Comparison of ENCODE assay signal across 27 mouse cellular contexts in genomic region chr2:167817030-167817429, GRCm38 (mm10).
A peak's percentile ranks its signal among the peaks of the same experiment; 100 is the strongest.
DNase-seq lines count a peak whose midpoint lies in the region; ATAC-seq lines count a peak whose summit lies in the region.
"Had no signal": no experiment of that assay in that cellular context is flagged by ENCODE, and none has a peak within 500 bp of the region (broad histone marks: within the 10 kb centered on the region; RNA-seq: fewer than 3 reads in every experiment).

No protein-coding gene starts in this region.

- intact Hi-C loops in gastrocnemius, postnatal 36 days (cut with DNase I), result no loop called here

- H3K4me3 ChIP-seq in intestine, embryonic 15.5 days (replicated peaks), result no peak overlapping the region
- H3K4me3 ChIP-seq in stomach, embryonic 15.5 days (replicated peaks), result no peak overlapping the region
- H3K4me3 ChIP-seq: embryonic facial prominence, embryonic 13.5 days; forebrain, embryonic 10.5 days; hindbrain, embryonic 13.5 days; limb, embryonic 13.5 days; liver, embryonic 13.5 days; midbrain, embryonic 13.5 days; neural tube, embryonic 13.5 days had no signal

- H3K9ac ChIP-seq in intestine, embryonic 15.5 days, result no peak overlapping the region
- no peak overlapping the region for H3K9ac ChIP-seq in stomach, embryonic 15.5 days
- H3K9ac ChIP-seq: embryonic facial prominence, embryonic 13.5 days; hindbrain, embryonic 13.5 days; limb, embryonic 13.5 days; liver, embryonic 13.5 days; midbrain, embryonic 13.5 days; neural tube, embryonic 13.5 days had no signal

- H3K4me2 ChIP-seq in intestine, embryonic 15.5 days (replicated peaks), result no peak overlapping the region
- H3K4me2 ChIP-seq in stomach, embryonic 15.5 days, result no peak overlapping the region
- H3K4me2 ChIP-seq: embryonic facial prominence, embryonic 13.5 days; hindbrain, embryonic 13.5 days; limb, embryonic 13.5 days; liver, embryonic 13.5 days; midbrain, embryonic 13.5 days; neural tube, embryonic 13.5 days had no signal

- DNase-seq in CD4-positive helper T cell, adult 2 months (ENCODE audit: low read depth, low spot score), result peak; percentile 34
- peak; percentile 40 for DNase-seq in Muller cell, postnatal 12 days (ENCODE audit: inconsistent ontology term)
- DNase-seq in adrenal gland, adult 8-10 months, result no peak
- DNase-seq in kidney, adult 8-10 months, result no peak
- no peak for DNase-seq in gastrocnemius, postnatal 36 days
- no peak for DNase-seq in cerebellum, postnatal 4 days (ENCODE audit: low spot score in 2 of 2)
- DNase-seq: cerebellum, adult 11-12 months; cerebellum, postnatal 10 days; gastrocnemius, postnatal 14 days; heart, adult 18-20 months; kidney, postnatal 25 days; liver, embryonic 13.5 days; lung, adult 2 months; lung, postnatal 14 days; right cerebral cortex, adult 18-20 months; thymus, postnatal 25 days had no signal

- H3K9me3 ChIP-seq in intestine, embryonic 15.5 days, result no peaks in the 10 kb centered on the region
- no peaks in the 10 kb centered on the region for H3K9me3 ChIP-seq in stomach, embryonic 15.5 days
- H3K9me3 ChIP-seq: embryonic facial prominence, embryonic 13.5 days; forebrain, embryonic 10.5 days; hindbrain, embryonic 13.5 days; limb, embryonic 13.5 days; liver, embryonic 13.5 days; megakaryocyte, embryonic 14.5 days; midbrain, embryonic 13.5 days; neural tube, embryonic 13.5 days had no signal

- 73% methylated on average over 9 of the region's 9 CpGs for WGBS in intestine, embryonic 15.5 days
- WGBS in stomach, embryonic 15.5 days, result 66% methylated on average over 9 of the region's 9 CpGs

- no peaks in the 10 kb centered on the region for H3K36me3 ChIP-seq in intestine, embryonic 15.5 days
- no peaks in the 10 kb centered on the region for H3K36me3 ChIP-seq in stomach, embryonic 15.5 days
- H3K36me3 ChIP-seq: embryonic facial prominence, embryonic 13.5 days; forebrain, embryonic 10.5 days; hindbrain, embryonic 13.5 days; limb, embryonic 13.5 days; liver, embryonic 13.5 days; midbrain, embryonic 13.5 days; neural tube, embryonic 13.5 days had no signal

- no peak overlapping the region for H3K27ac ChIP-seq in intestine, embryonic 15.5 days
- no peak overlapping the region; the same call in 1 of the 2 replicates for H3K27ac ChIP-seq in stomach, embryonic 15.5 days
- H3K27ac ChIP-seq: embryonic facial prominence, embryonic 13.5 days; forebrain, embryonic 10.5 days; hindbrain, embryonic 13.5 days; limb, embryonic 13.5 days; liver, embryonic 13.5 days; midbrain, embryonic 13.5 days; neural tube, embryonic 13.5 days had no signal

- H3K27me3 ChIP-seq in intestine, embryonic 15.5 days (replicated peaks), result no peaks in the 10 kb centered on the region
- no peaks in the 10 kb centered on the region for H3K27me3 ChIP-seq in stomach, embryonic 15.5 days (replicated peaks)
- H3K27me3 ChIP-seq: embryonic facial prominence, embryonic 13.5 days; hindbrain, embryonic 13.5 days; midbrain, embryonic 13.5 days; neural tube, embryonic 13.5 days had no signal

- ATAC-seq in intestine, embryonic 15.5 days, result peak; percentile 40; the same call in 1 of the 2 replicates
- peak; percentile 40; the same call in 1 of the 2 replicates for ATAC-seq in stomach, embryonic 15.5 days (ENCODE audit: insufficient read depth, low FRiP score, low read depth)
- ATAC-seq: forebrain, embryonic 16.5 days; inflammation-experienced regulatory T-cells, adult 6 months; midbrain, embryonic 13.5 days had no signal

- peaks cover 28% of the 10 kb centered on the region for H3K4me1 ChIP-seq in intestine, embryonic 15.5 days (replicated peaks)
- H3K4me1 ChIP-seq in stomach, embryonic 15.5 days, result peaks cover 26% of the 10 kb centered on the region
- H3K4me1 ChIP-seq: forebrain, embryonic 10.5 days; hindbrain, embryonic 13.5 days; limb, embryonic 13.5 days; midbrain, embryonic 13.5 days; neural tube, embryonic 13.5 days had no signal

Comparison
In these comparisons a context has a peak if more than half of its experiments do, and no peak if none do; other contexts are left out.
1. DNase-seq: peak in CD4-positive helper T cell, adult 2 months (single experiment) and Muller cell, postnatal 12 days (single experiment); none in adrenal gland, adult 8-10 months (single experiment), kidney, adult 8-10 months (0 of 2), gastrocnemius, postnatal 36 days (0 of 2) and cerebellum, postnatal 4 days (0 of 2).